Mouse (Mus musculus) central nervous system, embryonic 18 days (tissue): ENCODE data around the gene Atxn2l. TPM values are rescaled to one million over a fixed set of nuclear protein-coding genes. Genes with fewer than 3 reads are reported as not detected.

Experiments
- polyA plus RNA-seq: library from polyadenylated mRNA; depleted of rRNA; stranded (reverse); fragments of >200 nt; gene quantifications from 2 replicates; pipeline ENCODE4 v1.2.3, GENCODE M21; 2012; rRNA removed

Atxn2l gene
- 132 and 161 TPM in 2 replicates for polyA plus RNA-seq

GRCm38 (mm10) chr7:126503273-126503878 lies at the start of gene Atxn2l:
Gene Atxn2l (minus strand): TSS chr7:126503437.

GRCm38 (mm10) chr7:126487052-126487483 lies 16.2 kb downstream of the Atxn2l start, which contains the start of gene Tufm:
Gene Tufm (plus strand): TSS chr7:126487361.

GRCm38 (mm10) chr7:126474993-126475581 lies 28.1 kb downstream of the Atxn2l start, which contains the start of gene Sh2b1:
Gene Sh2b1 (minus strand): TSS chr7:126475424.

GRCm38 (mm10) chr7:126463004-126463403 lies 40.2 kb downstream of the Atxn2l start, which contains the start of gene Atp2a1:
Gene Atp2a1 (minus strand): TSS chr7:126463108.

Other genes starting within 250 kb of the Atxn2l start
- gene Sbk1, start 230.8 kb downstream of the Atxn2l start, polyA plus RNA-seq = 284 and 309 TPM in 2 replicates
- gene Lat, start 133.9 kb downstream of the Atxn2l start, polyA plus RNA-seq = 1.4 and 1.8 TPM in 2 replicates
- 169 and 185 TPM in 2 replicates for gene Spns1, start 126.0 kb downstream of the Atxn2l start, polyA plus RNA-seq
- gene Nfatc2ip, start 106.7 kb downstream of the Atxn2l start, polyA plus RNA-seq = 9.2 and 9.3 TPM in 2 replicates
- gene Cd19, start 88.5 kb downstream of the Atxn2l start, polyA plus RNA-seq = 0.09 TPM in 2 replicates
- gene Rabep2, start 74.7 kb downstream of the Atxn2l start, polyA plus RNA-seq = 26.3 and 27.6 TPM in 2 replicates
- gene Atp2a1, start 40.3 kb downstream of the Atxn2l start, polyA plus RNA-seq = 0.10 and 20.6 TPM in 2 replicates
- 72.7 and 73.4 TPM in 2 replicates for gene Sh2b1, start 28.0 kb downstream of the Atxn2l start, polyA plus RNA-seq
- gene Tufm, start 16.1 kb downstream of the Atxn2l start, polyA plus RNA-seq = 107 and 112 TPM in 2 replicates
- 114 and 117 TPM in 2 replicates for gene Eif3c, start 63.0 kb upstream of the Atxn2l start, polyA plus RNA-seq
- gene Apobr, start 81.5 kb upstream of the Atxn2l start, polyA plus RNA-seq = 0.27 and 0.32 TPM in 2 replicates
- gene Cln3, start 82.4 kb upstream of the Atxn2l start, polyA plus RNA-seq = 51.0 and 53.4 TPM in 2 replicates
- not detected in 2 replicates for gene Il27, start 91.5 kb upstream of the Atxn2l start, polyA plus RNA-seq
- 10.0 and 10.4 TPM in 2 replicates for gene Nupr1, start 127.4 kb upstream of the Atxn2l start, polyA plus RNA-seq
- 50.4 and 55.7 TPM in 2 replicates for gene Sgf29, start 145.9 kb upstream of the Atxn2l start, polyA plus RNA-seq
- 8.5 and 9.5 TPM in 2 replicates for gene Sult1a1, start 173.0 kb upstream of the Atxn2l start, polyA plus RNA-seq
- 51.8 and 60.8 TPM in 2 replicates for gene Bola2, start 192.0 kb upstream of the Atxn2l start, polyA plus RNA-seq
- 41.3 and 45.8 TPM in 2 replicates for gene Slx1b, start 192.3 kb upstream of the Atxn2l start, polyA plus RNA-seq
- gene Coro1a, start 204.3 kb upstream of the Atxn2l start, polyA plus RNA-seq = 136 and 144 TPM in 2 replicates